Mouse (Mus musculus): ENCODE results near the gene Gm20388.

Gene Gm20388

DNA sequence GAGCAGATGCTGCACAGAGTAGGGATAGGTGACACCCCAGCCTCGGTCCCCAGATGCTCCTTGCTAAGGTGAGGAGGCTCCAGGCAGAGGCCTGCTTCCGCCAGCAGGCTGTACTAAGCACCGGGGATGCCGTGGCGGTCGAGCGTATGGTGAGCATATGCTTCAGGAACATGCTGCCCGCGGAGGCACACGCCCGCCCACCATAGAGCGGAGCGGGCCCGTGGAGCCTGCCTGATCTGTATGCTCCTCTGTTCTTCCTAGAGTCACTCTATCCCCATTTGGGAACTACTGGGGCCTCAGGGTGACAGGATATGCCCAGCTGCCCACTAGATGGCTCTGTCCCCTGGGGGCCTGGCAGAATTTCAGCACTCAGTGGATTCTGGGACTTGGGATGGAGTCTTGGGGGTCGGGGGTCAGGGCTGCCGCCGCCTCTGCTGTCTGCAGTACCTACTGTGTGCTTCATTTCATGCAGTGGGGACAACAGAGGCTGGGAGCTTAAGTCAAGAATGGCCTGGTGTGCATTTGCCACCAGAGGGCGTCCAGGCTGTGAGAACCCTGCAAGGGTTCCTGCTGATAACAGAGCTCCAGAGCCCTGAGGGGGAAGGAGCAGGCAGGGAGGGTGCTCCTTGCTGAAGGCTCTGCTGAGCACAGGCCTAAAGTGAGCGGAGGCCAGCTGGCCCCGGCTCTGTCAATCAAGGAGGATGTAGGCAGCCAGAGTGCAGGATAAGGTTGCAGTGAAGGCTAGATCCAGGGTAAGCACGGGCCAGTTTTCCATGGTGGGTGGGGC is 377.7 kb downstream of the Gm20388 start:
- DNase-seq (ENCODE audit: low spot score in 2 of 2), result peak in 1 of 2 experiments; percentile 65

DNA sequence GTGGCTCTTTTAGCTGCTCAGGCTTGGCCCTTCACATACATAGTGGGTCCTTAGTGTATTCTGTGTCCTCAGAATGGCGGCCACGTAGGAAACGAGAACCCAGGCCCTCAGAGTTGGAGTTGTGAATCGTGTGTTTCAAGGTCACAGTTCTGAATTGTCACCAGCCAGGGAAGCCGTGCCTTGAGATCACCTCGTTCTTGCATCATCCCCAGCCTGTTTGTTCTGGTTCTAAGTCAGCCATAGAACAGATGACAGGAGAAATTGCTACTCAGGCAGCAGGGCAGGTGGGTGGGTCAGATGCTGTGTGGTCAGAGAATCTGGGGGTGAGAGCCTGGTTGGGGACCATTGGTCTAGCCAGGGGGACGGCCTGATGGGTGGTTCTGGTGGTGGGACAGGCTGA is 378.6 kb downstream of the Gm20388 start:
- no peak for DNase-seq (ENCODE audit: low spot score in 2 of 2)

DNA sequence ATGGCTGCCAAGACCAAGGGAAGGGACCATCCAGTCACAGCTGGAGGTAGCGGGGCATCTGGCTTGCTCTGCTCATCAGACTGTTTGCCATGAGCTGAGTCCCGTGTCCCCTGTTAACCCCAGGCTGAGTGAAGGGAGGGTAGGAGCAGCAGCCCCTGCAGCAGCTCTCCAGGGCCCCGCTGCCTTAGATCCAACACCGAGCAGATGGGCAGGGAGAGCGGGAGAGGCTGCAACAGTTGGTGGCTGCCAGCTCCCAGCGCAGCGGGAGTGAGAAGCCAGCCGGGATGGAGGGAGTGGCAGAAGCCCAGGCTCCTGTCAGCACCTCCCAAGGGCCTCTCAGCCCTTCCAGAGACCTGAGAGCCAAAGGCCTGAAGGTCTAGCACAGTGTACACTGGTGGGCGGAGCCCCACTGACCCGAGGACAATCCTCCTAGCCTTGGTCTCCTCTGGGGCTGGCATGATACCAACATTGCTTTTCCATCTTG is 379.1 kb downstream of the Gm20388 start:
- DNase-seq (ENCODE audit: low spot score in 2 of 2), result peak in 1 of 2 experiments; percentile 68

DNA sequence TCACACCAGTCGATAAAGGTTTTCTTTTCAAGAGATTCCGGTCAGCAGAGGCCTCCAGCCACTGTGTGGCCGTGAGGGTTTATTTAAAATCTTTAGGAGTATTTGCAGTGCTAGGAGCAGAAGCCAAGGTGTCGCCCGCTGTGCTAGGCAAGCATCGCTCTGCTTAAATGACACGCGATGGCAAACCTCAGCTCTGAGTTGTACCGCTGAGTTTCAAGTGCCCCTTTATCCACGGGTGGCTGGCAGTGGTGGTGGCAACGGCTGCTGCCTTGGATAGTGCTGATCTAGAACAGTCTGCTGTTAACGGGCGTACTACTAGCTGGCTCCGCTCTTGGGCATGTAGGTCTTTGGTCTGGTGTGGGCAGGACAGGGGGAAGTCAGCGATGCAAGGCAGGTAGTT is 380.0 kb downstream of the Gm20388 start:
- DNase-seq (ENCODE audit: low spot score in 2 of 2), result no peak

DNA sequence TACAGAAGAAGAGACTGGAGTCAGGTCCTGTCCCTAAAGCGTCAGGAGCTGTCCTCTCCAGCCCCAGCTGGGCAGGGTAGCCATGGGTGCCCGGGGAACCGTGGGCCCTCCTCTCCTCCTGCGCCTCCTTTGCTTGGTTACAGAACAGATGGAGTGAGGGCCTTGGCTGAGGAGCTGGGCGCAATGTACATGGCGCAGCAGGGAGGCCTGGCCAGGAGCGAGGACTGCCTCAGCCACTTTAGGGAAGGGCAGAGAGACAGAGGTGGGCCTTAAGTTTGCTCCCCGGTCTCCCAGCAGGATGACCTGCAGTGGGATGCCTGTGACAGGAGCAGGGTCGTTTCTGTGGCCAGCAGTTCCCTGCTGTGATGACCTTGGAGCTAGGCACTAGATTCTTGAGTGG is 381.0 kb downstream of the Gm20388 start:
- no peak for DNase-seq (ENCODE audit: low spot score in 2 of 2)

DNA sequence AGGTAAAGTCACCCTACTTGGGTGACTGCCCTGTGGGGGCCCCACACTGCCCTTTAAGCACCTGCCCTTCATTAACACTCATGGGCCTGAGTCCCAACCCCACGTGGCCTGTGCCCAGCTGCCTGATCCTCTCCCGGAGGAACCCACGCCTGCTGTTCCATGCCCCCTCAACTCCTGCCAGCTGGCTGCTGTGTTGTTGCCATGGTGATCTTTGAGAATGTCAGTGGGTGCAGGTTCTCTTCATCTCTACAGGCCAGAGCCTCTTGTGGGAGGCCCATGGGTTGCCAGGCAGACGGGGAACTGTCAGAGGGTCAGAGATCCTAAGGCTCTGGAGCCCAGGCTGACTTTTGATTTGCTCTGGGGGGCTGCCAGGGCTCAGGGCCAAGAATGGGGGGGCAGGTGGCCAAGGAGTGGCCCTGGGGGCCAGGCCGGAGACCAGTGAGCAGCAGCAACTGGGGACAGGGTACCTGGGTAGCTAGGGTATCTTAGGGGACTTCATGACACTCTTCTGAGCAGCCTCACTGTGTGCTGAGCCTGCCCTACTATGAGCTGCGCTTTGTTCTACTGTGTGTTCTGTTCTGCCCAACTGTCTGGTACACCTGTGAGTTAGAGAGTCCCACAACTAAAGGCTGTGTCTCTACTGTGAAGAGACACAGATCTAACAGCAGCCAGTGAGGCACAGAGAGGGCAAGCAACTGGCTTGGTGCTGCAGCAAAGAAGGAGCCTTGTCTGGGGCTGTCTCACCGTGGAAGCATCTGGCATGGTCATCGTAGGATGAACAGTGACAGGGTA is 381.9 kb downstream of the Gm20388 start:
- DNase-seq (ENCODE audit: low spot score in 2 of 2), result peak; percentile 81 to 82

DNA sequence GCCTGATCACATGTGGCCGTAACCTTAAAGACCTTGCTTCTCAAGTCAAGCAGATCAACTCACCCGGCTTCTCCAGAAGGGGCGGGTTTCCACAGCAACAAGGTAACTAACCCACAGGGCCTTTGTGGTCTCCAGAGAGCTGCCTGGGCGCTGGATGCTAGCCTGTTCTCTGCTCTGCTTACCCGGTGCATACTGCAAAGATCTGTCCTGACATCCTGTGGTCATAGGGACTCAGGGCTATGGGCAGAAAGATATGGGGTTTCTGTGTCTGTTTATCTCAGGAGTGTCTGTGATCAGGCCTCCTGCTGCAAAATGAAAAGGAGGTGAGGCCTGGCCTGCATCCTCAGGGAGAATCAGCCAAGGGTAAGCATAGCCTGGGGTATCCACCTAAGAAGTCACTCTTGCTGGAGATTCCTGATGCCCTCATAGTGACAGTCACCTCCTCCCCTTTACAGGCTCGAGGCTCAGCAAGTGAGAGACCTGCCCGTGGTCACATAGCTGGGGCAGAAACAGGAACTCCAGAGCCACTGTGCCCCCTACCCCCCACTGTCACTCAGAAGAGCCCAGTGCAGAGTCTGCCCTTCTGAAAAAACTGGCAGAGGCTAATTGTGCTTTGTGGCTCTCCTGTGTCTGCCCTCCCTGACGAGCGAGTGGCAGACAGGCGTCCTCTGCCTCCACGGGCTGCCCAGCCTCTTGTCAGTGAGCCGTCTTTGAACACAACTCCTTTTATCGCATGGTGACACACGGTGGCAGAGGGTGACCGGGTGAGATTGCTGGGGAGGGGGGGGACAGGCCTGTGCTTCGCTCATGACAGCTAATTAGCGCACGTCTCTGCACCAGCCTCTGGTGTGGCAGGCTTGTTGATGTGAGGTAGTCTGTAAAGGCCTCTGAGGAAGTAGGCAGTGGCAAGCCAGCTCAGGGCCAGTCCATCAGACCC is 383.0 kb downstream of the Gm20388 start:
- DNase-seq (ENCODE audit: low spot score in 2 of 2), result no peak

DNA sequence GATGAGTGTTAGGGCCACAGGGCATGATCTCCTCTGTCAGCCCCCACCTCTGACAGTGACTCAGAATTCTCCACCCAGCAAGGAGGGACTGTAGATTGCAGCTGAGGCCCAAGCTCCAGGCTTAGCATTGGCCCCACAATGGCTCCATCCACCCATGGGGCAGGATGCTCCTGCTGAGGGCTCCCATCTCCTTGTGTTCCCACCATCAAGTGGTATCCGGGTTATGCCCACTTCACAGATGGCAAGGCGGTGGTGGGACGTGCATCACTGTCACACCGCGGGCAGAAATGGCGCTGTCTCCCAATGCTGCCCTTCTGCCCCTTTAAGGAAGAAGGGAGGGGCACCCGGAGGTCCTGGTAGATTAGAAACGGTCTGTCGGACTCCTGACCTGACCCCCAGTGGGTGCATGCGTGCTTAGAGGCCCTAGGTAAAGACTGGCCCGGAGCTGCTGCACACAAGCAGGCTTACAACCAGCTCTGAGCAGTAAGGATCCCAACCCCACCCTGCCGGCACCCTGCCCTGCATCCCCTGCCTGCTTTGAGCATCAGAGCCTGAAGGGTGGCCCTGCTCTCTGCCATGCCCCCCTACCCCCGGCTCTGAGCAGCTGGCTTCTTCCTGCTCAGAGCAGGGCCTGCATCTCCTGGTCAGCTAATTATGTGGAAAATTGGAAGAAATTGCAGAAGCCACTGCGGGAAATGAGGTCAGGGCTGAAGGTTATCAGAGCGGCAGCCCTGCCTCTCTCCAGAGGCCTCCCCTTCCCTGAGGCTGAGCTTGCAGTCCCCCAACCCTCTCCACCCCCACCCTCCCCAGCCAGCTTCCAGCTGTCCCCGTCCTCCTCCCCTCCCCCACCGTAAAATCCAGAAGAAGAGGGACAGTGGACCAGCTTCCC is 384.6 kb downstream of the Gm20388 start:
- no peak for DNase-seq (ENCODE audit: low spot score in 2 of 2)

DNA sequence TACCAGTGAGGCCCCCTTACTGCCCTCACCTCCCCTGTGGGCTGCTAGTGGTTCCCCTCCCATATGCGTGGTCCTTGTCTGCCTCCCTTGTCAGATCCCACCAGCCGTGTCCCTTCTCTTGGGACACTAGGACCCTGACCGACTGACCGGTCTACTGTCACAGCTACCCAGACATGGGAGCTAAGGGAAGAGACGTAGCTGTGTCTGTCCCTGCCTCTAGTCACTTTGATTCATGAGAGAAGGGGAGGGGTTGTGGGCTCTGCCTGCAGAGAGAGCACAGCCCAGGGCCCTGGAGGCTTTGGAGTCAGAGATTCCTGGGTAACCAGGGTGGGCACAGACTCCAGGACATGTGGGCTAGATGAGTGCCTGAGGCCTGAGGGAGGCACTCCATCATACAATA is 386.4 kb downstream of the Gm20388 start:
- DNase-seq (ENCODE audit: low spot score in 2 of 2), result no peak

DNA sequence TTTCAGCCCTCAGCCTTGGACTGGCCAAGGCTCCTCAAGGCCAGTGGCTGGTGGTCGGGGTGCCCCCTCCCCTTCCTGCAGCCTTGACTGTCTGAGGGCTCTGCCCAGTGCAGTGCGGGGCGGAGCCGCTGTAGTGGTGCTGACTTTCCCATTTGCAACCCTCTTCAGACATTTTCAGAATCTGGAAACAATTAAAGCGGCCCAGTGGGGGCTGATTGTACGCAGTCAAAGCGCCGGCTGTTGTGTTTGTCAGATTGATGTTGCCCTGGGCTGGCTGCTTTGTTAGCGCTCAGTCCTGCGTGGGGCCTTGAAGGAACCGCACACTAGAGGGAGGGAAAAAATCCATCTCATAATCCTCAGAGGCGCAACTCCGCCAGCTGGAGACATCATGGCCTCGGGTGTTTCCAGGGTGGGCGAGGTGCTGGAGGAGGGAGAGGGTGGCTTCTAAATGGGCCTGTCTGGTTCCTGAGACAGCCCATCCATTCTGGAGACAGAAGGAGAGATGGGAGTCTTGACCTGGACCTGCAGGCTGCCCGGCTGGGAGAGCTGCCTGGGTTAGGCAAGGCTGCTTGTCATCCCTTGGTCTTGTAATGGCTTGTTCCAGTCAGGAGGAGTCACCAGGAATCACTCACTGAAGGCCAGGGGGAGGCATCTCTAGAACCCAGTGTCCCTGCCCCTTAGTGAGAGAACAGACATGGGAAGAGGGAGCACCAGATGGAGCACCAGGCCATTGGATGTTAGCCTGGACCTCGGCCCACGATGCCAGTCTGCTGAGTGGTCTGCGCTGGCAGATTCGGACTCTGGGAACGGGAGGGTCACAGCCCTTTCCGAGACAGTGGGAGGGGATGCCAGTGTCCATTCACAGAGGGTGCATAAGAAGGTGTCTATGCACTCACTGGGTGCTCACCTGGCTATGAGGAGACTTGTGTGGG is 388.2 kb downstream of the Gm20388 start:
- no peak for DNase-seq (ENCODE audit: low spot score in 2 of 2)

DNA sequence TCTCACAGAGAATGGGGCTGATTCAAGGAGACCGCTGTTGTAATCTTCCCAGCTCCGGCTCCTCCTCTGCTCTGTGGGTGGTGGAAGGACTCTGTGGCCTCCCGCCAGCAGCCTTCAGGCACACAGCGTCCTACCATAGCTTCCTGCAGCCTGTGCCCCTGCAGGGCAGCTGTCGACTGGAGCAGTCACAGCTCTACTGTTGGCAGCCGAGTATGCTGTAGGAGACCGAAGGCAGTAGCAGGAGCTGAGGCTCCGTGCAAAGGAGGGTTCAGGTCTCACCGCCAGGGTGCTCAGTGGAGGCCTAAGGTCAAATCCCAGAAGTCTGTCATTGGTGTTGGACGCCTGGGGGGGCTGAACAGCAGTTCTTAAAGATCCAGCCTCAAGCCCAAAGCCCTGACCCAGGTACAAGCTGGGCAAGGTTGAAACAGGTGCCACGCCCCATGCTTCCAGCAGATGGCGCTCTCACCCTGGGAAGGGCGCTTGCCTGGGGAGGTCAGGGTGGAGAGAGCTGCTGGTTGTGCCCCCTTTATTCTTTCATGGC is 390.0 kb downstream of the Gm20388 start:
- DNase-seq (ENCODE audit: low spot score in 2 of 2), result peak in 1 of 2 experiments; percentile 81

DNA sequence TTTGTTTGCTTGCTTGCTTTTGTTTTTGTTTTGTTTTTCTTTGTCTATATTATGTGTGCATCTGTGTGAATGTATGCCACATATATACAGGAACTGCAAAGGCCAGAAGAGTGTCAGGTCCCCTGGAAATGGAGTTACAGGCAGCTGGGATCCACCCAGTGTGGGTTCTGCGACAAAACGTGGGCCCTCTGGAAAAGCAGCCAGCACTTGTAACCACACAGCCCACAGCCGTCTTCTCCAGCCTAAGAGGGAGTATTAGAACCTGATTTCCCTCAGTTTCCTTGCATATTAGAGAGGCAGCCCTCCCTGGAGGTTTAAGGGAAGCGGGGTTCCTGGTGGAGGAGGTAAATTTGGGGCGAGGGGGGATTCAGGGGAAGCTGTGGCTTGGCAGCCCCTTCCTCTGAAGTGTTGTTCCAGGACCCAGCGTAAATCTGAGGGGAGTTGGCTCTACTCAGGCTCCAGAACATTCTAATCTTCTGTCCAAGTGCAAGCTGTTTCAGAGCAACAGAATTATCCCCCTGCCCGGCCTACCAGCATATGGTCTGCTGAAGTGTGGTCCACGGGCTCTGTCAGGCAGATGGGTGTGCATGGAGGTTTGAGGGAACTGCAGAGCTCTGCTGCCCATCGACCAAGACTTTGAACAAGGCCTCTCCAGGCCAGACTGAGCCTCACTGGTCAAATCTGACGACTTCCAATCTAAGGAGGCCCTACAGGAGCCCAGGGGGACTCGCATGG is 392.5 kb downstream of the Gm20388 start:
- no peak for DNase-seq (ENCODE audit: low spot score in 2 of 2)

DNA sequence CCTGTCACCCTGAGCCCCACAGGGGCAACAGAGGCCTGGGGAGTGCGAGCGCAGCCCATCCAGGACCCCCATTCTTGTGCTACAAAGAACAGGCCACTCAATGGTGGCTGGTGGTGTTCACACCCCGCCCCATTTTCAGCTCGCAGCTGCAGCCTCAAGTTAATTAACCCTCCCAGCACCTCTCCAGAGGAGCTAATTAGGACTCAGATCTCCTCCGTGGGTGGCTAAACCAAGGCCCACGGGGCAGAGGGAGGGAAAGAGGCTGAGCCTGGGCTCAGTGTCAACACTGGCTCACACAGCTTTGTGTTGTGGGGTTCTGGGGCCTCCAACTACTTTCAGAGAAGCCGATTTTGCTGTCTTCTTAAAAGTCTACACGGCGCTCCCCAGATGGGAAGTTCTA is 393.5 kb downstream of the Gm20388 start:
- DNase-seq (ENCODE audit: low spot score in 2 of 2), result no peak

DNA sequence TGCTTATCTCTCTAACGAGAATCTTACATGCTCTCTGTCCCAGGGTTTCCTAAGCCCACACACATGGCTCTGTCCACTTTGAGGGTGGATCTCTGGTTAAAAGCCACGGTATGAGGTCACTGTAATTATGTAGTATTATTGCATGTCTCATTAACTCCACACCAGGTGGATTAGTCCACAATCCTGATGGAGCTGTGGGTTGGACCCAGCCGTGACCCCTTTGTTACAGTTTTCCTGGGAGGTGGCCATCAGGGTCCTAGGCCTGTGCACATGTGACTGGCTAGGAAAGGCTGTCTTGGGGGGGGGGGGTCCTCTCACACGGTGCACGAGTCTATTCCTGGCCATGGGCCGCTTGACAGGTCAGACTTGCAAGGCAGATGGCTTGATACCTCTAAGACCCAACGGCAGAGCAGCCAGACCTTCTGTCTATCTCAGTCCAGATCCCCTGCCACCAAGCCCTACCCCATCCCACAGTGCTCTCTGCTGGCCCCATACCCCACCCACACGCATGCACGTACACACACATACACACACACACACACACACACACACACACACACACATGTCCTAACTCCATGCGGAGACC is 395.3 kb downstream of the Gm20388 start:
- no peak for DNase-seq (ENCODE audit: low spot score in 2 of 2)

DNA sequence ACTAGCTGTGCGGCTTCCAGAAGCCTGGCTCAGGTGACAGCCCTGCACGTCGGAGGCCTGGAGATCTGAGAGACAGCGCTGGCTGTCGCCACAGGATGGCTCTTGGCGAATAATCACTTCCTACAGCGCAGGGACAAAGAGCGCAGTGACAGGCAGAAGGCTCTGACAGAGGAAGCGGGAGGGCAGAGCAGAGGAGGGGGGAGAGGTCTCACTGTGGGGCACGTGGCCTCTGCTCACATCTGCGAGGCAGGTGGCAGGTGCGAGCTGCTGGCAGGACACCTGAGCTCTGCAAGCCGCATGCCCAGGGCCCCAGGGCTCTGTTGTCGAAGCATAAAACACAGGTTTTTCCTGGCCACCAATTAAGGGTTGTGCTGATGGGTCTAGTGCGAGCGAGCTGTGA is 396.5 kb downstream of the Gm20388 start:
- DNase-seq (ENCODE audit: low spot score in 2 of 2), result no peak

DNA sequence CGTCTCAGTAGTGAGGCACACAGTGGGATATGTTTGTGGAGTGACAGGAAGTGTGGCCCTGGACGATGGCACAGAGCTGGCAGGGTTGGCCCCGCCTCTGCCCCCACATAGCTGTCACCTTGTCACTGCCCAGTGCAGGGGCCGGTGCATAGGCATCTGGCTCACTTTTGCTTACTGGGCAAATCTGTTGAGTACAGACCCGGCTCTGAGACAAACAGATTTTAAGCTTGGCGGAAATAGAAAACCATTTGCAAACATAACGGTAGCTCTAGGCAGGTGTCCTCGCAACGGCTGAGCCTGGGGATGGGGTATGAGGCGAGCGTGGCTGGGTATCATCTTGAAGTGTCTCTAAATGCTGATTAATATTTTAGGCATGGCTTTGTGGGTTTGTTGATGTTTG is 396.9 kb downstream of the Gm20388 start:
- DNase-seq (ENCODE audit: low spot score in 2 of 2), result no peak

DNA sequence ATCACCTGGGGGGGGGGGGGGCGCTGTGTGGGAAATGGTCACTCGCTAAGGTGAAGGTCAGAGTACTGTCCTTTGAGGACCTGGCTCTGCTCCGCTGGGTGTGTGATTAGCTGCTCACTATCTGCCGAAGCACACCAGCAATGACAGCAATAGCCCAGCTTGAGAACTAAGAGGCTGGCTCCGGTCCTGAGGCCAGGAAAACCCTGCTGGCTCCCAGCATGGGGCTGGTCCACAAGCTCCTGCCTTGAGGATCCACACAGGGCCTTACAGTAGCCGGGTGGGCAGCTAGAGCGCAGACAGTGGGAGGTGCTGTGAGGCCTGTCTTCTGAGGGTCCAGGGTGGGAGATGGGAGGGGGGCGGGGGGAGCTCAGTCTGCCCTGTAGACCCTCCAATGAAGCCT is 397.5 kb downstream of the Gm20388 start:
- DNase-seq (ENCODE audit: low spot score in 2 of 2), result no peak

DNA sequence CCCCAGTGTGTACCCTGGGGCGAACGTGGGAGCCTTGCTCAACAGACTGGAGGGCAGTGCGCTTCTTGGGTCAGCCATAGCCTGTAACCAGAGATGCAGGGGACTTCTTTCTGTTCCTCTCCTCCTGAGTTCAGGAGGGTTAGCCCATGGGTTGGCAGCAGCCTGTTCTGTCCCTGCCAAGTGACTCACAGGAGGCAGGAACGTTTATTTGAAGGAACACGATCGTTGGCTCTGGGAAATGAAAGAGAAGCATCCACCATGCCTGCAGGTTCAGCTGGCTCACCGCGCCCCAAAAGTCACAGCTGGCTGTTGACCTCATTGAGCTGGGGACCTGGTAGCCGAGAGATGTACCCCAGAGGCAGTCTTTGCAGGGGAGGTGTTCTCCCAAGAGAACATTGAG is 397.9 kb downstream of the Gm20388 start:
- DNase-seq (ENCODE audit: low spot score in 2 of 2), result no peak

Measured in left cerebral cortex, adult 9 months (tissue).